ENCODE assay signal across 15 mouse cellular contexts in the genomic region with DNA sequence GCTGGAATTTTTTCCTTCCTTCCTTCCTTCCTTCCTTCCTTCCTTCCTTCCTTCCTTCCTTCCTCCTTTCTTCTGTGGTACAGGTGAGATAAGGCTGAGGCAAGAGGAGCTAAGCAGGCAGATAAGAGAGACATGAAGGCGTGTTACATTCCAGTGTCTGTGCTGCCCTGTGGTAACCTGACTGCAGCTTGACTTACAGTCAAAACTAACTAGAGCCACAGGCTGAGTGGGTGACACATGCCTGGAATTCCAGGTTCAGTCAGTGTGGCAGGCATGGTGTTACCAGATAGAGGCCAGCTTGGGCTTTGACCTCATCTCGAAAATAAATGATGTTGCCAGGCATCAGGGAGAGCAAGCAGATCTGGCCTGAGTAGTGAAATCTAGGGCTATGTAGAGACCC. TPM values are rescaled to one million over a fixed set of nuclear protein-coding genes. Genes with fewer than 3 reads are reported as not detected.
A peak's percentile ranks its signal among the peaks of the same experiment; 100 is the strongest.
DNase-seq lines count a peak whose midpoint lies in the region; ATAC-seq lines count a peak whose summit lies in the region.
"Had no signal": no experiment of that assay in that cellular context is flagged by ENCODE, and none has a peak within 500 bp of the region (broad histone marks: within the 10 kb centered on the region; RNA-seq: fewer than 3 reads in every experiment).

No protein-coding gene starts in this region.

- peaks cover 5% of the 10 kb centered on the region for H3K4me1 ChIP-seq in lung, embryonic 16.5 days (replicated peaks; ENCODE audit: control insufficient read depth, insufficient read depth, low read length)
- peaks cover 15% of the 10 kb centered on the region for H3K4me1 ChIP-seq in heart, embryonic 15.5 days (replicated peaks)
- no peaks in the 10 kb centered on the region; the same call in 1 of the 2 replicates for H3K4me1 ChIP-seq in midbrain, embryonic 10.5 days
- peaks cover 13% of the 10 kb centered on the region; the same call in 1 of the 2 replicates for H3K4me1 ChIP-seq in midbrain, embryonic 15.5 days
- H3K4me1 ChIP-seq: neural tube, embryonic 12.5 days had no signal

- H3K27me3 ChIP-seq in lung, embryonic 16.5 days (ENCODE audit: control insufficient read depth, insufficient read depth, low read depth, low read length), result no peaks in the 10 kb centered on the region
- no peaks in the 10 kb centered on the region for H3K27me3 ChIP-seq in heart, embryonic 15.5 days
- no peaks in the 10 kb centered on the region for H3K27me3 ChIP-seq in midbrain, embryonic 10.5 days (ENCODE audit: low read depth, poor library complexity, severe bottlenecking)
- no peaks in the 10 kb centered on the region for H3K27me3 ChIP-seq in midbrain, embryonic 15.5 days (replicated peaks)
- H3K27me3 ChIP-seq: midbrain, embryonic 12.5 days; neural tube, embryonic 12.5 days had no signal

- H3K27ac ChIP-seq in lung, embryonic 16.5 days (ENCODE audit: low read length), result no peak overlapping the region
- H3K27ac ChIP-seq in heart, embryonic 15.5 days, result peak overlapping the region; percentile 92
- no peak overlapping the region for H3K27ac ChIP-seq in midbrain, embryonic 10.5 days (replicated peaks)
- H3K27ac ChIP-seq in midbrain, embryonic 15.5 days, result no peak overlapping the region
- H3K27ac ChIP-seq: liver, embryonic 14.5 days; midbrain, embryonic 12.5 days; neural tube, embryonic 12.5 days had no signal

- no peak for DNase-seq in lung, postnatal 4 days
- peak; percentile 36 for DNase-seq in kidney, adult 9 months
- no peak for DNase-seq in midbrain, embryonic 10.5 days (ENCODE audit: low spot score)
- DNase-seq in thymus, adult 18-20 months, result no peak
- DNase-seq: left cerebral cortex, postnatal 4 days; right cerebral cortex, adult 18-20 months; thymus, postnatal 25 days had no signal

- ATAC-seq in lung, embryonic 16.5 days (ENCODE audit: low read depth), result peak; percentile 65; the same call in 1 of the 2 replicates
- ATAC-seq in heart, embryonic 15.5 days (replicated peaks; ENCODE audit: insufficient number of reproducible peaks, insufficient read depth, low FRiP score, low read depth), result peak; percentile 85
- peak; percentile 72 for ATAC-seq in megakaryocyte-erythroid progenitor cell, adult 5-6 weeks (replicated peaks; ENCODE audit: low FRiP score, low TSS enrichment, poor library complexity, severe bottlenecking)
- ATAC-seq in midbrain, embryonic 15.5 days (replicated peaks), result no peak
- ATAC-seq: hindbrain, embryonic 16.5 days had no signal

- 27% methylated on average over 2 of the region's 2 CpGs for WGBS in lung, embryonic 16.5 days
- WGBS in heart, embryonic 15.5 days, result 16% methylated on average over 2 of the region's 2 CpGs
- WGBS in midbrain, embryonic 10.5 days, result 73% methylated on average over 2 of the region's 2 CpGs
- 83% methylated on average over 2 of the region's 2 CpGs for WGBS in midbrain, embryonic 15.5 days

- no peak overlapping the region for H3K9ac ChIP-seq in lung, embryonic 16.5 days (ENCODE audit: low read length)
- H3K9ac ChIP-seq in heart, embryonic 15.5 days, result no peak overlapping the region
- H3K9ac ChIP-seq in midbrain, embryonic 15.5 days, result no peak overlapping the region
- H3K9ac ChIP-seq: liver, embryonic 14.5 days; midbrain, embryonic 12.5 days; neural tube, embryonic 12.5 days had no signal

- H3K36me3 ChIP-seq in lung, embryonic 16.5 days (ENCODE audit: control insufficient read depth, insufficient read depth, low read length), result no peaks in the 10 kb centered on the region
- H3K36me3 ChIP-seq in heart, embryonic 15.5 days, result no peaks in the 10 kb centered on the region
- peaks cover 4% of the 10 kb centered on the region for H3K36me3 ChIP-seq in midbrain, embryonic 10.5 days
- no peaks in the 10 kb centered on the region for H3K36me3 ChIP-seq in midbrain, embryonic 15.5 days (replicated peaks)
- H3K36me3 ChIP-seq: midbrain, embryonic 12.5 days had no signal

- no peaks in the 10 kb centered on the region for H3K9me3 ChIP-seq in lung, embryonic 16.5 days (ENCODE audit: control insufficient read depth, low read length)
- H3K9me3 ChIP-seq in heart, embryonic 15.5 days (replicated peaks), result no peaks in the 10 kb centered on the region
- H3K9me3 ChIP-seq in midbrain, embryonic 10.5 days (replicated peaks), result no peaks in the 10 kb centered on the region
- H3K9me3 ChIP-seq in midbrain, embryonic 15.5 days, result no peaks in the 10 kb centered on the region
- H3K9me3 ChIP-seq: midbrain, embryonic 12.5 days; neural tube, embryonic 12.5 days had no signal

- no peak overlapping the region for H3K4me3 ChIP-seq in lung, embryonic 16.5 days (ENCODE audit: low read length)
- no peak overlapping the region for H3K4me3 ChIP-seq in heart, embryonic 15.5 days
- H3K4me3 ChIP-seq in midbrain, embryonic 10.5 days, result no peak overlapping the region
- H3K4me3 ChIP-seq in midbrain, embryonic 15.5 days, result no peak overlapping the region
- H3K4me3 ChIP-seq: midbrain, embryonic 12.5 days; neural tube, embryonic 12.5 days had no signal

- no peak overlapping the region for H3K4me2 ChIP-seq in lung, embryonic 16.5 days (ENCODE audit: low read depth, low read length)
- peak overlapping the region; percentile 33 for H3K4me2 ChIP-seq in heart, embryonic 15.5 days
- H3K4me2 ChIP-seq in midbrain, embryonic 15.5 days, result no peak overlapping the region
- H3K4me2 ChIP-seq: midbrain, embryonic 12.5 days; neural tube, embryonic 12.5 days had no signal

RNA-seq across cellular contexts. Expression of gene Tet1, which starts 53.8 kb away (rescaled TPM):
- polyA plus RNA-seq in lung, embryonic 16.5 days (2015; fragmentation: Nextera tagmentation; extraction: Ambion mirVana), result 21.5 and 27.0 TPM in 2 replicates
- 25.6 and 26.9 TPM in 2 replicates for polyA plus RNA-seq in heart, embryonic 15.5 days (2015; fragmentation: Nextera tagmentation; extraction: Ambion mirVana)
- 15.2 and 15.8 TPM in 2 replicates for total RNA-seq in megakaryocyte-erythroid progenitor cell, adult 5-6 weeks (2014; fragmentation: Nextera tagmentation)
- 5.0 and 11.6 TPM in 2 replicates for total RNA-seq in megakaryocyte-erythroid progenitor cell, adult 5-6 weeks (2017)
- 24.8 and 31.3 TPM in 2 replicates for polyA plus RNA-seq in midbrain, embryonic 10.5 days (2016; fragmentation: Nextera tagmentation; extraction: Ambion mirVana)
- polyA plus RNA-seq in midbrain, embryonic 15.5 days (2015; fragmentation: Nextera tagmentation; extraction: Ambion mirVana), result 41.8 and 43.0 TPM in 2 replicates
